Mouse (Mus musculus) gastrocnemius, postnatal 4 days (tissue): ENCODE results near the gene Hpse2. TPM values are rescaled to one million over a fixed set of nuclear protein-coding genes. Genes with fewer than 3 reads are reported as not detected.

Source experiments
- DNase-seq, 2 experiments: peaks; one replicate each; pipeline ENCODE4 v3.0.0; 2021 to 2022; ENCODE audit warnings: low spot score in 2 of 2, mixed read lengths in 2 of 2
- total RNA-seq, 2 experiments: library from RNA; stranded (reverse); gene quantifications; 2 replicates each; pipeline ENCODE4 v1.2.3; 2021

Gene Hpse2
- total RNA-seq, 2 experiments from 2014 or later: 0.34 to 0.54 TPM

GRCm38 (mm10) chr19:42740163-42740899 lies 647.8 kb downstream of the Hpse2 start:
- DNase-seq: no peak

- no peak for DNase-seq
Observed at GRCm38 (mm10) chr19:42739734-42740133, 648.4 kb downstream of the Hpse2 start.

GRCm38 (mm10) chr19:42737753-42738152 lies 650.4 kb downstream of the Hpse2 start:
- DNase-seq: no peak

Other genes with a start within 250 kb of the Hpse2 start
- under 1 TPM; 0.42 to 0.47 TPM for gene Cnnm1, start 52.1 kb upstream of the Hpse2 start, total RNA-seq
- 100 to 1,000 TPM; 102 to 115 TPM for gene Got1, start 136.2 kb upstream of the Hpse2 start, total RNA-seq
- gene Nkx2-3, start 224.0 kb upstream of the Hpse2 start, total RNA-seq: not detected